Mouse (Mus musculus) NIH3T3 (cell line): ENCODE measurements around the gene Frrs1l.
A peak's percentile ranks its signal among the peaks of the same experiment; 100 is the strongest.

Experiments used
- DNase-seq: peaks from one replicate; pipeline ENCODE4 v3.0.0-alpha.2; 2012; ENCODE audit warnings: low read depth

Frrs1l gene

DNA sequence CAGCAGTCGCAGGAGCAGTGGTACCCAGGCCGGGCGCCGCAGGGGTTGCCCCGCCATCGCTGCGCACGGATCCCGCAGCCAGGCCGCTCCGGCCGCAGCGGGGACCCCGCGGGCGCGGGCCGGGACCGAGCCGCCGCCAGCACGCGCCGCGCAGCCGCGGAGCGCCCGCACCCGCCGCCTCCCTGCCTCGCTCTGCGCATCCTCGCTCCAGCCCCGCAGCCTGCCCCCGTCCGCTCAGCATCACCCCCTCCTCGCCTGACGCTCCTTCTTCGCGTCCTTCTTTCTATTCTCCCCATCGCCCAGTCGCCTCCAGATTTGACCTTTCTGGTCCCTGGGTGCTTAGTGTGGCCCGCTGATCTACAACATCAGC is at the start of gene Frrs1l:
TSS of gene Frrs1l (minus strand) at position 177 of the 370 bp plus-strand sequence.
- DNase-seq, result no peak

DNA sequence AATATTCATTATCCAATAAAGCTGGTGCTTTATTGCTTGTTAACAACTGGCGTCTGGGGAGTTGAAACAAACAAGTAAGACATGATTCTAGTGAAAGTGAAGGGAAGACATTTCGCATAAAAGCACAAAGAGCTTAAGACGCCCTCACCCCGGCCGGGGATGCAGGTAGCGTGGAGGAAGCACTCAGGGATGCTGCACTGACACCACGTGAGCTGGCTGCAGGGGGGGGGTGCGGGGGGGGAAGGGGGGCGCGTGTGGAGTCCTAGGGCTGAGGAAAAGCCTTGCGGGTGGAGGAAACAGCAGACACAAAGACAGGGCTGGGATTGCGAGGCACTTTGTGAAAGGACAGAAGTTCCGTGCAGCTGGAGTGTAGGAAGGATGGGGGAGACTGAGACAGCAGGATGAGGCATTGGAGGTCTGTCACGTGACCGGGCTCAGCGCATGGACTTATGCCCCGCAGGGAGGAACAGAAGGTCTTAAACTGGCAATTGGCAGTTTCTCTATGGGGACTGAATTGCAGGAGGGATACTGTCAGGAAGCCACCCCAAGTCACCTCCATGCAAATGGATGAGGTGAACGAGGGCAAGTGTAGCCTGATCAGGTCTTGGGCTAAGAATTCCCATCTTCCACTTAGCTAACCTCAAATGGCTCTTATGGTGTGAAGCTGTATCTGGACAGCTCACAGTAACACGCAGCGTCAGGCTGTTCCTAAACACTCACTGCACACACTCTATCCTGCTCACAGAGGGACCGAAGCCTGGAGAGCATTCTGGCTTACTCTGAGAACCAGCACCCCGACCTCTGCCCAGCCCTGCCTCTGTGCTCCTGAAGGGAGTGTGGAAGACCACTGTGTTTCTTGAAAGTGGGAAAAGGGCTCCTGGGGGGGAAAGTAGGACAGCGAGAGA is 49.2 kb upstream of the Frrs1l start:
- DNase-seq, result peak; percentile 13

DNA sequence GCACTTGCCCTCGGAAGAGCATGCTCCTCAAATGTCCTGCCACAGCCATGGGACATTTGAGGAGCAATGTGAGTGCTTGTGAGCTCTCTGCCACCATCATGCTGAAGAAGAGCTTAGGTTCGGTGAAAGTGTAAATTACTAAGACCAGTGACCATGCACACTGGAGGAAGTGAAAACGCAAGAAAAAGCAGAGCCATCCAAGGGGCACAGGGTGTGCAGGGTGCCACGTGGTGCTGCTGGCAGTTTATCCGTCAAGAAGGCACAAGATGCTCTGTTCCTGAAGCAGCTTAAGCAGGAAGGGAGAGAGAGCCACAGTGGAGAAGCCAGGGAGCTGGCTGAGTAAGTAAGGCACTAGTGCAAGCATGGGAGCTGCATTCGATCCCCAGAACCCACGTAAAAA is 47.4 kb upstream of the Frrs1l start:
- no peak for DNase-seq

DNA sequence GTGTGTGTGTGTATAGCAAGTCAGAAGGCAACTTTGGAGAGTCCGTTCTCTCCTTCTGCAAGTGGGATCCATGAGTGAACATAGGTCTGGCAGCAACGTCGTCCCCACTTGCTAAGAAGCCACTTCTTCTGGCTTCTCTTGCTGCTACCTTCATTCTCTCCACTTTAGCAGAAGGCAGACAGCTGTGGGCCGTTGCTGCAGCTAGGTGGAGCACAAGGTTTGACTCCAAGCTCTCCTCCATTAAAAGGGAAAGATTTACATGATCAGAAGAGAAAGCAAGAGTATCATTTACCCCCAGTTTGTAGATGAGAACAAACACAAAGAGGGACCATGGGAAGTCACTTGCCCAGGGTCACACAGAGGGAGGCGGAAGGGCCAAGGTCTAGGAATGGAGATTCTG is 44.0 kb upstream of the Frrs1l start:
- DNase-seq, result no peak

- no peak for DNase-seq
Observed at GRCm38 (mm10) chr4:57031440-57031839, 41.2 kb upstream of the Frrs1l start.

- no peak for DNase-seq
Observed at GRCm38 (mm10) chr4:57027954-57028353, 37.8 kb upstream of the Frrs1l start.

DNA sequence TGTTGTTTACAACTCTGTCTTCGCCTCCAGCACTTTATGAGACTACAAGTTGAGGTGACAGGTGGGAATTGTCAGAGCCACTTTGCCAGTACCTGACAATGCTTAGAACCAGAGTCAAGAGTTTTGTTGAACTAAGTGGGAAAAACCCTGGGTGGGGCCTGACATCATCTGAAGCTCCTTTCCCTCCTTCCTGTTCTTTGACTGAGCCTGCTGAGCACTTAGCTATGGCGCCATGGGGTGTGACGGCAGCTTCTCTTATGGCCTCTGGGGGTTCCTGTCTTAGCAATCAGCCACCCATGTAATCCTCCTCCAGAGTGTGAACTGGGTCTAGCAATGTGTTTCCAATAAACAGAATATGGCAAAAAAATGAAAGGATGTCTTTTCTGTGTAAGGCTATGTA is 33.3 kb upstream of the Frrs1l start:
- DNase-seq, result no peak

DNA sequence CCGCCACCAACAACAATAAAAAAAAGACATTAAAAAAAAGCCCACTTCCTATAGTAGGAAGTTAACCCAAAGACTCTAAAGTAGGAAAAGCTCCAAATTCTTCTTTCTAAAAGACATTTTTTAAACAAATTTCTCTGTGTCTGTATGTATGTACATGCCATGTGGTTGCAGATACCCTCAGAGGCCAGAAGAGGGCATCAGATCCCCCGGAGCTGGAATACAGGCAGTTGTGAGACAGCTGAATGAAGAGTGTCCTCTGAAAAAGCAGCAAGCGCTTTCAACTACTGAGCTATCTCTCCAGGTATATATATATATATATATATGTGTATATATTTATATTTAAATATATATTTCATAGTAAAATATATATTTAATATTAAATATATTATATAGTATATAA is 31.1 kb upstream of the Frrs1l start:
- peak; percentile 31 for DNase-seq

DNA sequence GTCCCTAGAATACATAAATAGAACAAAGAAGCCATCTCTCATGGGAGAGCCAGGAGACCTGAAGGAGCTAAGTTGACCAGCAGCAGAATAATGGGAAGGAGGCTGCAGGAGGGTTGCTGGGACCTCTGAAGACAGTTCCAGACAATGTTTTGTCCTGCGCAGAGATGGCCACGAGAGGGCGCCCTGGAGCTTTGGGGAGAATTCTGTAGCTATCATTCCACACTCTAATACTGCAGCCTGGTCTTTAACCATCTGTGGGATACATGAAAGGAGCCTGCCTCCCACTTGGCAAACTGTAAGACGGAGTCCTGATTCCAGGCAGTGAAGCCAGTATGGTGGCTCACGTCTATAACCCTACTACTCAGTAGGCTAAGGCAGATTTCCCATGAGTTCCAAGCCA is 27.0 kb upstream of the Frrs1l start:
- DNase-seq, result peak; percentile 89

GRCm38 (mm10) chr4:57016366-57017171 is 26.4 kb upstream of the Frrs1l start:
- no peak for DNase-seq

GRCm38 (mm10) chr4:57015032-57015431 is 24.8 kb upstream of the Frrs1l start:
- no peak for DNase-seq

DNA sequence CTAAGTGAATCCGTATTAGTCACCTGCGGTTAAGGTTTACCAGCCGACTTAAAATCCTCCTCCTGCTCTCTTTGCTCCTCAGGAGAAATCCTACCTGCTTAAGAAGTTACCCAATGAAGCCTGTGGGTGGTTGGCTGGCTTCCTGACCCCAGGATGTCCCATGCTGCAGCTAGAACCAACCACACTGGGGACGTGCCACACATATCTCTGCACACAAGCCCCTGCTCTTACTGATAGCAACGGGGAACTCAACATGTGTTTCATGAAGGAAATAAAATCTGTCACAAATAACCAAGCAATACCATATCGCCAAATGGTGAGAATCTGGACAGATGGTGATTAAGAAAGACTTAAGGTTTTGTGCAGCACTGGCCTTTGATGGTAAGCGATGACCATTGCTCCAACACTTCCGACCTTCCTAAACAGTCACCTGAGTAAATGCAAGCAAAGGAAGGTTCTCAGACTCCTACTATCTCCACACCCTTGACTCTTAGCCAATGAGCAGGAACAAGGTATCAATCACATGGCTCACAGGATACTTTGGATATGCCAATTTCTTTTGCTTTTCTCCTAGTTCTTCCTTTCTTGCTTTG is 21.4 kb upstream of the Frrs1l start:
- no peak for DNase-seq

DNA sequence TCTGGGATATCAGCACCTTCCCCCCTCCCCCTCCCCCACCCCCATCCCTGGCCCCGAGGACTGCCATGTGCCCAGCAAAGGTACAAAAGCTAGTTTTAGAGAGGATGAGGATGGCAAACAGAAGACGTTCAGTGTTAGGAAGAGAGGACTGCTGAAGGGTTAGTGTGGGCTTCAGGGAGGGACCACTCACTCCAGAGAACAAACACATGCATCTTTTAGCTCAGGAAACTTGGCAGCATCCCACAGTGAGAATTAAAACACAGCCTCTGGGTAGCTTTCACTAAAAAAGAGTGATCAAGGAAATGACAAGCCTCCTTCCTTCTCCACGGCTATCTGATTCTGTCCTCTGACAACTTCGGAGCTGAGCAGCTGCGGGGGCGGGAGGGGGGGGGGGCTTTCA is 20.7 kb upstream of the Frrs1l start:
- no peak for DNase-seq

- no peak for DNase-seq
Observed at GRCm38 (mm10) chr4:57010425-57010824, 20.2 kb upstream of the Frrs1l start.

GRCm38 (mm10) chr4:57007717-57008116 is 17.5 kb upstream of the Frrs1l start:
- DNase-seq, result no peak

- no peak for DNase-seq
Observed at GRCm38 (mm10) chr4:57005011-57005410, 14.8 kb upstream of the Frrs1l start.

DNA sequence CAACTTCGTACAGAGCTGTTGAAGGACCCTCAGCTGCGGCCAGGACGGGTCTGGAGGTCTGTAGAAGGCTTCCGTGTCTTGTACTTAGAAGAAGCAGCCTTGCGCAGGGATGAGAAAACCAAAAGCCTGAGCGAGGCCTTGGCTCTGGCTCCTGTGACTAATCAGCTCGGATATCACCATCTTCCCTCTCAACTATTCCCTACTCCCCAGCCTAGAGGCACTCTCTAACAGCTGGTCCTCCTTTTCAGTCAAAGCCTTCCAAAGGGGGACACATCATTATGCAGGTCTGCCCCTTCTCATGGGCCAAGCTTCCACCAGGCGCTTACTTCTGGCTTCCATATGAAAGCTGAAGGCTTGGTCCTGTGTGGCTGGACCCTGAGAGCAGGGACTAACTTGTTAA is 13.7 kb upstream of the Frrs1l start:
- DNase-seq, result peak; percentile 24

DNA sequence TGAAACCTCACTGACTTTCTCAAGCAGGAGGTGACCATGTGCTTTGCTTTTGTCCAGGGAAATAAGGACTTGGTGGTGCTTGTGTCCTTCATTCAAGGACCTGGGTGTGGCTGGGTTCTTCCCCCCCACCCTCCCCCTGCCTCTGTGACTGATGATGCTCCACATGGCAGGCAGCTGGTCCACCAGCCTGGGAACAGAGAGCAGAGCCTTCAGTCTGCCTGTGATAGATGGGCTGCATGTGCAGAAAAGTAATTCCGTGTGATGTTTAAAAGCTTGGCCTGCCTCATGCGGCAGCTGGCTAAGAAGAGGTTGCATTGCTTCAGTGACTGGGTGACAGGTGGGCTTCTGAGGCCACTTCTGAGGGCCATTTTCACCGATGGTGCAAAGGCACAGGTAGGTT is 12.6 kb upstream of the Frrs1l start:
- no peak for DNase-seq

- no peak for DNase-seq
Observed at GRCm38 (mm10) chr4:57001437-57001836, 11.2 kb upstream of the Frrs1l start.

DNA sequence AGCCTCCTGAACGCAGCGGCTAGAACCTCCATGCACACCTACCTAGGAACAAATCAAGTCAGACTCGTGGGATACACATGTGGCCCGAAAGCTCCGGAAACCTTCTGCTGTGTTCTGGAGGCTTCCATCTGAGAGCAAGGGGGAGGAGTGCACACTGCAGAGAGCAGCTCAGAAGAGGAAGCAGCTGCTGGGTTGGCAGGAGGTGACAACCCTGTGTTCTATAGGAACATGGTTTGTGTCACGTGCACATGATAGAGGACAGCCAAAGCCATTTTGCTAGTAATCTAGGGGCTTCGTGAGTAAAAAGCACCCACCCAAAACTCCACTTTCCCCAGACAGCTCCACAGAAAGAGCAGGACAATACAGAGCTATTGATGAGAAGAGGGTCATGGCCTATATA is 3.1 kb upstream of the Frrs1l start:
- no peak for DNase-seq

DNA sequence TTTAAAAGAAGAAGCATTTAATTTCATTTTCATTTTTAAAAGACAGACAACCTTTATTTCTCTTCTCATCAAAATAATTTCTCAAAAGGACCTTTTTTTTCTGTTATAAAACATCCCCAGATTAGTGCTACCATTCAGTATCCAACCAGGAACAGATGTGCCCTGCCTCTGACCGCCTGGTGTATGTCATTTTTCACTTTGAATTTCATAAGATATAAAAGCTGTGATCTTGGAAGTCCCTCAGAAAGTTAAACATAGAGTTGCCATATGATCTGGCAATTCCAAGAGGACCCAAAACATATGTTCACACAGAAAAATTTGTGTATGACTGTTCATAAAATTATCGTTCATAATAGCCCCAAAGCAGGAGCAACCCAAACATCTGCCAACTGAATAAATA is 1.8 kb upstream of the Frrs1l start:
- DNase-seq, result no peak

DNA sequence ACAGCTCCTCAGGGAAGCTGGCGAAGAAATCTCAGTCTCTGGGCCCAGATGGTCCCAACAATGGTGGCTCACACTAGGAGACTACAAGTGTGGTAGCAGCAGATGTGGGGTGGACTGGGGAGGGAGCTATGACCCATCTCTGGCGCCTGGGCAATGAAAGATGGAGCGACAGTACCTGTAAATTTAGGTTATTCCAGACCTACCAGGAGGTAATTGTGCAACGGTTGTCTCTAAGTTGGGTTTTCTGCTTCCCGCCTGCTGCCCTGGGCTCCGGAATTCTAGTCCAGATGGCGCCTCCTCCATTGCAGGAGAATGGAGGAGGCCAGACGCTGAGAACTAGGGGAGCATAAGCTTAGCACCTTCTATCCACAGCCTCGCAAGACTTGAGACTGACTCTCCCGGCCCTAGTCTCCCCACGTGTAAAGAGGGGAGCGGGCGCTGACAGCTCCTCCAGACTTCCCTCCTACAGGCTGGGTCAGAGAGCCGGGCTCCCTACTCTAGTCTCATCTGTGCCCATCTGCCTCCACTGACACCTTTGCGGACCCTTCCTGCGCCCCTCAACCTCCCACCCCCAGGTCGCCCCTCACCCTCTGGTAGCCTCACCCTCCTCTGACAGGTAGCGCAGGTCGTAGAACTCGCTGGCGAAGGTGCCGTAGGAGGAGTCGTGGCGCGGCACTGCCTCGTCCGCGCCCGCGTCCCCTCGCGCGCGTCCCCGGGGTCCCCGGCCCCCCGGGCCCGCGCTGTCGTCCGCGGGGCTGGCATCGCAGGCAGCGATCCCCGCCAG is 568 bp downstream of the Frrs1l start:
- no peak for DNase-seq
